Mouse (Mus musculus) thymus, adult 2 months (tissue): ENCODE measurements around the gene Gak.

Experiments
- CTCF ChIP-seq: fragments of 200-500 bp; IDR thresholded peaks from 2 replicates; pipeline ENCODE4 v1.5.1; 2012; ENCODE audit warnings: mild to moderate bottlenecking, control low read depth, low read length, moderate library complexity, borderline replicate concordance; ENCODE audit not compliant: control insufficient read depth, poor library complexity, insufficient read depth; ENCODE audit errors: extremely low read depth
- POLR2A ChIP-seq: fragments of 200-500 bp; IDR thresholded peaks from 2 replicates; pipeline ENCODE4 v1.6.1; 2012; ENCODE audit warnings: mild to moderate bottlenecking, low read length, control low read depth, moderate library complexity; ENCODE audit not compliant: control insufficient read depth, poor library complexity, insufficient read depth; ENCODE audit errors: extremely low read depth

DNA sequence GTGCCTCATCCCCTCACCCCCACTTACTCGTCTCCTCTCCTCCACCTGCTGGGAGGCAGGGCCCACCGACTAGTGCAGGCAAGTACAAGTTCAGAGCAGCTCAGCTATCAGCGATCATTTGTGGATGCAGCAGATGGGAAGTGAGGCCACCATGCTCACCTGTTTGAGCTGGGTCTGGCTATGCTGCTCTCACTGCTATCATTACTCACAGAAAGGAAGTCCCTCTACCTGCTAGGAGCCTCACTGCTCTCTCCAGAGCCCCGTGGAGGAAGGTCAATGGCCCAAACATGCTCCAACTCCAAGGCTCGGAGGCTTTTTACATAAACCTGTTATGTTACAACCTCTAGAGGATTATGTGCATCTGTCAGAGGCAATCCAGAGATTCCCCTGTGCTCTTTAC is 27.9 kb upstream of the Gak start:
- TF ChIP-seq CTCF, result no peak
- no peak for TF ChIP-seq POLR2A
